Mouse (Mus musculus) bone marrow, adult 2 months (tissue): Measurements from ENCODE around the gene Nit2.

ENCODE experiments used
- CTCF ChIP-seq: fragments of 200-500 bp; IDR thresholded peaks from 2 replicates; pipeline ENCODE4 v1.5.1; 2011; ENCODE audit warnings: low read length, control low read depth; ENCODE audit not compliant: control insufficient read depth, insufficient read depth
- POLR2A ChIP-seq: fragments of 200-500 bp; IDR thresholded peaks from 2 replicates; pipeline ENCODE4 v1.6.1; 2011; ENCODE audit warnings: low read depth, mild to moderate bottlenecking, control low read depth, low read length, borderline replicate concordance; ENCODE audit not compliant: control insufficient read depth

DNA sequence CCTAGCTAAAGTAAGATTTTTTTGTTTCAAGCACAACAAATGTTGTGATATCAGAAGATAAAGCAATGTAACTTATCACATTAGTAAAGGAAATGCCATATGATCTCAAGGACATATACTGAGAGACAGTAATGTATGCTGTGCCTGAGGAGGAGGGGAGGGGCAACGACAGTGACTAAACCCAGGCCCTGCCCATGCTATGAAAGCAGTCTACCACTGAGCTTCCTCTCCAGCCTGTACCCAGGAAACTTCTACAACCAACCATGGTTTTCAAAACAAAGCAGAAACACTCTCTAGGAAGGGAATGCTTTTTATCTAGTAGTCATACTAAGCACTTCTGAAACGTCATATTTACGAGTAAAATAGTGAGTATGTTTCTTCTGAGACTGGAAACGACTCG, 4.3 kb downstream of the Nit2 start:
- TF ChIP-seq CTCF (no peak), POLR2A (no peak)
